Mouse (Mus musculus) bone marrow, adult 2 months (tissue): ENCODE measurements at regions not wholly inside any gene's neighbourhood (a gene's known extent, or its start where the extent isn't known, plus 50 kb on each side); places are given as distances from the start of the nearest gene placed in this dataset.

Experiments used
- CTCF ChIP-seq: fragments of 200-500 bp; IDR thresholded peaks from 2 replicates; pipeline ENCODE4 v1.5.1; 2011; ENCODE audit warnings: low read length, control low read depth; ENCODE audit not compliant: control insufficient read depth, insufficient read depth
- POLR2A ChIP-seq: fragments of 200-500 bp; IDR thresholded peaks from 2 replicates; pipeline ENCODE4 v1.6.1; 2011; ENCODE audit warnings: low read depth, mild to moderate bottlenecking, control low read depth, low read length, borderline replicate concordance; ENCODE audit not compliant: control insufficient read depth

DNA sequence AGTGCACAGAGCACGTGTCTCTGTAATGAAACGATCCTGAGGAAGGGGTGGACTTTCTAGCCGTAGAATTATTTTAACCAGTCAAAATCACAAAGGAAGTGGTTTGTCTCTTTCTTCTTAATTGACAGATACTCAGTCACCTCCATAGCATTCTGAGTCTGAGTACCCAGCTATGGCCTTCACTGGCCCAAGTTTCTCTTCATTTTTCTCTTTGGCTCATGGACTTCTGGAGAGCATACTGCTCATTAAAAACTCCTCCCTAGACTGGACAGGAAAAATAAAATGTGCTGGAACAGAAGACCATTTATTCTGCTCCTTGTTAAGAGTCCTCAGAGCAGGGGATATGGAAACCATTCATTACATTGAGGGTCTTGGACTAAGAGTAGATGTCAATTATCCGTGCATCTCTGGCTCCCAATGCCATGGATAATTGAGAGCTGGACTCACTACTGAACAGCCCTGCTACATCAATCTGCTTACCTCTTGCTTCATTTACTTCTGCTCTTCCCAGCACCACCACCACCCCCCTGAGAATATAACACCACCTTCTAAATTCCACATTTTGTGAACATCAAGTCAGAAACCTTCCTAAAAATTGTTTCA, 287.5 kb upstream of the Intu start:
- TF ChIP-seq CTCF (no peak), POLR2A (no peak)
